Comparison of ENCODE assay signal across 12 mouse cellular contexts in genomic region chr1:105301764-105302163, GRCm38 (mm10). TPM values are rescaled to one million over a fixed set of nuclear protein-coding genes. Genes with fewer than 3 reads are reported as not detected.
DNase-seq lines count a peak whose midpoint lies in the region; ATAC-seq and TF ChIP-seq lines count a peak whose summit lies in the region.
"Had no signal": no experiment of that assay in that cellular context is flagged by ENCODE, and none has a peak within 500 bp of the region (broad histone marks: within the 10 kb centered on the region; RNA-seq: fewer than 3 reads in every experiment).

No protein-coding gene starts in this region.

- no peak for TF ChIP-seq CTCF in thymus, adult 2 months (IDR thresholded peaks at IDR 0.05; ENCODE audit: borderline replicate concordance, control insufficient read depth, extremely low read depth, insufficient read depth, low read length, poor library complexity)

- DNase-seq in frontal cortex, postnatal 14 days (ENCODE audit: low spot score in 2 of 2), result no peak
- no peak for DNase-seq in midbrain, embryonic 14.5 days
- DNase-seq in cerebellum, adult 9-11 months, result peak; percentile 33
- peak; percentile 11 to 34 for DNase-seq in kidney, adult 8-10 months
- no peak for DNase-seq in thymus, adult 2 months

- ATAC-seq in frontal cortex, adult (ENCODE audit: low TSS enrichment), result peak; percentile 75
- ATAC-seq in midbrain, embryonic 14.5 days (ENCODE audit: low FRiP score, low TSS enrichment), result no peak
- no peak for ATAC-seq in midbrain, embryonic 16.5 days
- no peak for ATAC-seq in activated CD4-positive, CD25-positive, alpha-beta regulatory T cell, adult 4 months

- no peak overlapping the region for H3K4me2 ChIP-seq in midbrain, embryonic 14.5 days (ENCODE audit: low read length)
- H3K4me2 ChIP-seq in midbrain, embryonic 16.5 days (ENCODE audit: low read length), result no peak overlapping the region
- H3K4me2 ChIP-seq: heart, embryonic 12.5 days; liver, embryonic 11.5 days; neural tube, embryonic 15.5 days had no signal

- H3K4me1 ChIP-seq in midbrain, embryonic 14.5 days (ENCODE audit: control insufficient read depth, insufficient read depth, low read length), result no peaks in the 10 kb centered on the region
- H3K4me1 ChIP-seq in midbrain, embryonic 16.5 days (ENCODE audit: control insufficient read depth, insufficient read depth, low read length), result no peaks in the 10 kb centered on the region
- no peaks in the 10 kb centered on the region for H3K4me1 ChIP-seq in thymus, adult 2 months (replicated peaks; ENCODE audit: control insufficient read depth, insufficient read depth, low read length)
- H3K4me1 ChIP-seq: heart, embryonic 12.5 days had no signal

- no peaks in the 10 kb centered on the region for H3K9me3 ChIP-seq in midbrain, embryonic 14.5 days (ENCODE audit: control insufficient read depth, low read length)
- no peaks in the 10 kb centered on the region for H3K9me3 ChIP-seq in midbrain, embryonic 16.5 days (replicated peaks; ENCODE audit: control insufficient read depth, low read length, poor library complexity, severe bottlenecking)
- H3K9me3 ChIP-seq: heart, embryonic 12.5 days; neural tube, embryonic 15.5 days had no signal

- H3K27me3 ChIP-seq in midbrain, embryonic 14.5 days (ENCODE audit: control insufficient read depth, insufficient read depth, low read length), result no peaks in the 10 kb centered on the region
- H3K27me3 ChIP-seq in midbrain, embryonic 16.5 days (ENCODE audit: control insufficient read depth, insufficient read depth, low read depth, low read length), result no peaks in the 10 kb centered on the region
- H3K27me3 ChIP-seq in thymus, adult 2 months (ENCODE audit: control insufficient read depth, insufficient read depth, low read length), result no peaks in the 10 kb centered on the region
- H3K27me3 ChIP-seq: heart, embryonic 12.5 days; neural tube, embryonic 15.5 days had no signal

- H3K9ac ChIP-seq in midbrain, embryonic 14.5 days (replicated peaks; ENCODE audit: low read length), result no peak overlapping the region
- no peak overlapping the region for H3K9ac ChIP-seq in midbrain, embryonic 16.5 days (ENCODE audit: low read depth, low read length)
- H3K9ac ChIP-seq: heart, embryonic 12.5 days; neural tube, embryonic 15.5 days had no signal

- WGBS in midbrain, embryonic 14.5 days, result 90% methylated on average over 9 of the region's 9 CpGs
- 80% methylated on average over 9 of the region's 9 CpGs for WGBS in midbrain, embryonic 16.5 days
- WGBS in thymus, adult 2 months, result 90% methylated on average over 9 of the region's 9 CpGs

- 0 out of 2 replicates have a peak overlapping the region, but pooled peaks have one; percentile 8 for H3K27ac ChIP-seq in midbrain, embryonic 14.5 days (replicated peaks; ENCODE audit: low read depth, low read length)
- H3K27ac ChIP-seq in midbrain, embryonic 16.5 days (ENCODE audit: low read length), result no peak overlapping the region
- H3K27ac ChIP-seq in thymus, adult 2 months (ENCODE audit: control insufficient read depth, insufficient read depth, low read length), result no peak overlapping the region
- H3K27ac ChIP-seq: layer of hippocampus, adult 2 months; neural tube, embryonic 15.5 days had no signal

- H3K36me3 ChIP-seq in midbrain, embryonic 14.5 days (ENCODE audit: control insufficient read depth, insufficient read depth, low read length), result no peaks in the 10 kb centered on the region
- no peaks in the 10 kb centered on the region for H3K36me3 ChIP-seq in midbrain, embryonic 16.5 days (ENCODE audit: control insufficient read depth, insufficient read depth, low read length)
- H3K36me3 ChIP-seq in thymus, adult 2 months (ENCODE audit: control insufficient read depth, insufficient read depth, low read length), result no peaks in the 10 kb centered on the region
- H3K36me3 ChIP-seq: heart, embryonic 12.5 days; neural tube, embryonic 15.5 days had no signal

- H3K4me3 ChIP-seq in midbrain, embryonic 14.5 days (replicated peaks; ENCODE audit: low read depth, low read length), result no peak overlapping the region
- H3K4me3 ChIP-seq in midbrain, embryonic 16.5 days (ENCODE audit: low read depth, low read length), result no peak overlapping the region
- H3K4me3 ChIP-seq in thymus, adult 2 months (ENCODE audit: control insufficient read depth, insufficient read depth, low read length), result no peak overlapping the region
- H3K4me3 ChIP-seq: heart, embryonic 12.5 days; layer of hippocampus, adult 2 months; neural tube, embryonic 15.5 days had no signal

- TF ChIP-seq POLR2A in thymus, adult 2 months (IDR thresholded peaks at IDR 0.05; ENCODE audit: control insufficient read depth, extremely low read depth, insufficient read depth, low read length, poor library complexity), result no peak

RNA-seq across cellular contexts. Expression of gene Rnf152, which starts 54.7 kb away (rescaled TPM):
- polyA plus RNA-seq in midbrain, embryonic 14.5 days (2014; fragmentation: Nextera tagmentation; extraction: Ambion mirVana), result 25.7 and 28.9 TPM in 2 replicates
- polyA plus RNA-seq in midbrain, embryonic 16.5 days (2015; fragmentation: Nextera tagmentation; extraction: Ambion mirVana), result 26.7 and 29.6 TPM in 2 replicates
- polyA plus RNA-seq in activated CD4-positive, CD25-positive, alpha-beta regulatory T cell, adult 4 months (2017; shearing (Covaris generic)), result under 1 TPM in 1 of 2 experiments, not detected in 1; 0.16 TPM
- 0.16 and 0.18 TPM in 2 replicates for polyA plus RNA-seq in thymus, adult 2 months (2012; rRNA removed)

Comparison
In these comparisons a context has a peak if more than half of its experiments do, and no peak if none do; other contexts are left out.
1. DNase-seq: peak in cerebellum, adult 9-11 months (single experiment) and kidney, adult 8-10 months (2 of 2); none in frontal cortex, postnatal 14 days (0 of 2), midbrain, embryonic 14.5 days (single experiment) and thymus, adult 2 months (single experiment).
2. RNA of gene Rnf152, which starts 54.7 kb away (polyA plus RNA-seq): 26.7 to 29.6 TPM in midbrain, embryonic 16.5 days and 25.7 to 28.9 TPM in midbrain, embryonic 14.5 days; 0.16 to 0.18 TPM in thymus, adult 2 months and 0.16 TPM in activated CD4-positive, CD25-positive, alpha-beta regulatory T cell, adult 4 months; every median in the first group is over 10 times any median in the second.